Mouse (Mus musculus) heart, embryonic 16.5 days (tissue): ENCODE results near the gene Odf2. TPM values are rescaled to one million over a fixed set of nuclear protein-coding genes. Genes with fewer than 3 reads are reported as not detected.
"Not testable (repeated sequence)": the region's sequence is repeated elsewhere in the genome, so short reads cannot be mapped to it uniquely, and the experiment has no call there.

Source experiments
- ATAC-seq: fragments of 200-750 bp; cut with Nextera tagmentation; replicated peaks from 2 replicates; pipeline ENCODE4 v1.8.0; 2017; ENCODE audit warnings: moderate number of reproducible peaks; ENCODE audit not compliant: insufficient read depth, low FRiP score; ENCODE audit errors: extremely low read depth
- H3K27ac ChIP-seq: fragments of 300-500 bp; sonication (generic); 2 replicates; pipeline ENCODE4 v1.5.1; 2014; ENCODE audit warnings: mild to moderate bottlenecking, low read length, control low read depth, moderate library complexity
- H3K27me3 ChIP-seq: fragments of 300-500 bp; sonication (generic); 2 replicates; pipeline ENCODE4 v1.6.1; 2014; ENCODE audit warnings: low read length, mixed read lengths; ENCODE audit not compliant: control insufficient read depth, insufficient read depth
- H3K36me3 ChIP-seq: fragments of 300-500 bp; sonication (generic); 2 replicates; pipeline ENCODE4 v1.6.1; 2014; ENCODE audit not compliant: control insufficient read depth, insufficient read depth
- H3K4me1 ChIP-seq: fragments of 300-500 bp; sonication (generic); 2 replicates; pipeline ENCODE4 v1.6.1; 2014; ENCODE audit warnings: low read length, mixed read lengths; ENCODE audit not compliant: control insufficient read depth, insufficient read depth
- H3K4me2 ChIP-seq: fragments of 300-500 bp; sonication (generic); 2 replicates; pipeline ENCODE4 v1.6.1; 2014; ENCODE audit warnings: low read depth, mild to moderate bottlenecking, control low read depth, low read length
- H3K4me3 ChIP-seq: fragments of 300-500 bp; sonication (generic); 2 replicates; pipeline ENCODE4 v1.5.1; 2014; ENCODE audit warnings: mild to moderate bottlenecking, control low read depth, low read length
- H3K9ac ChIP-seq: fragments of 300-500 bp; sonication (generic); 2 replicates; pipeline ENCODE4 v1.6.1; 2014; ENCODE audit warnings: low read length, control low read depth
- H3K9me3 ChIP-seq: fragments of 300-500 bp; sonication (generic); replicated peaks from 2 replicates; pipeline ENCODE4 v1.6.1; 2016; ENCODE audit warnings: low read length; ENCODE audit not compliant: control insufficient read depth
- WGBS: fragments of 180-500 bp; shearing (Covaris S2); extraction: QIAGEN DNeasy Blood & Tissue Kit; methylation state at CpG from one replicate; pipeline ENCODE4 v1.1.7; 2014; 5-methylcytosine and 5-hydroxymethylcytosine counted together
- polyA plus RNA-seq: library from polyadenylated mRNA; unstranded; fragments of >200 nt; fragmentation: Nextera tagmentation; extraction: Ambion mirVana; gene quantifications from 2 replicates; pipeline ENCODE4 v1.2.1, GENCODE M21; 2015

The Odf2 gene
- polyA plus RNA-seq, 1 experiment from 2014 or later: 48.1 TPM

DNA sequence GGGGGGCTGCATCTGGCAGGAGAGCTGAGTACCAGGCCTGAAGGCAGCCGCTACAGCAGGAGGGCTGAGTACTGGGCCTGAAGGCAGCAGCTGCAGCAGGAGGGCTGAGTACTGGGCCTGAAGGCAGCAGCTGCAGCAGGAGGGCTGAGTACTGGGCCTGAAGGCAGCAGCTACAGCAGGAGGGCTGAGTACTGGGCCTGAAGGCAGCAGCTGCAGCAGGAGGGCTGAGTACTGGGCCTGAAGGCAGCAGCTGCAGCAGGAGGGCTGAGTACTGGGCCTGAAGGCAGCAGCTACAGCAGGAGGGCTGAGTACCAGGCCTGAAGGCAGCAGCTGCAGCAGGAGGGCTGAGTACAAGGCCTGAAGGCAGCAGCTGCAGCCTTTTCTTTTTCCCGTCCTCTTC lies 19.1 kb downstream of the Odf2 start:
- not testable (repeated sequence) for H3K4me3 ChIP-seq, H3K9me3 ChIP-seq, H3K4me2 ChIP-seq, ATAC-seq, H3K27me3 ChIP-seq, H3K27ac ChIP-seq, H3K4me1 ChIP-seq, H3K9ac ChIP-seq
- 82% methylated on average over 2 of the region's 2 CpGs for WGBS
- peaks cover 49% of the 10 kb centered on the region for H3K36me3 ChIP-seq

DNA sequence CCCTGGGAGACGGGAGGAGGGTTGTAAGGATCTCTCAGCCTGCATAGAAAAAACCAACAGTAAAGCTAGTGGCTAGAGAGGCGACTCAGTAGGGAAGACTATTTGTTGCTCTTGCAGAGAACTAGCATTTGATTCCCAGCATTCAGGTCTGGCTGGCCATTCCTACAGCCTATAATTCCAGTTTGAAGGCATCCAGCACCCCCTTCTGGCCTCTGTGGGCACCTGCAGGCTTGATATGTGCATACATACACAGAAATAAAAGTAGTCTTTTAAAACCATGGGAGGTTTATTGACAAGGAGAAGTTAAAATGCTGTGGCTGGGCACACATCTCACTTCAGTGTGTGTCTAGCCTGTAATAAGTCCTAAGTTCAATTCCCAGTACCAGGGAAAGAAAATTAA lies 21.0 kb downstream of the Odf2 start:
- peaks cover 43% of the 10 kb centered on the region for H3K36me3 ChIP-seq
- WGBS: 88% methylated on average over 2 of the region's 2 CpGs

DNA sequence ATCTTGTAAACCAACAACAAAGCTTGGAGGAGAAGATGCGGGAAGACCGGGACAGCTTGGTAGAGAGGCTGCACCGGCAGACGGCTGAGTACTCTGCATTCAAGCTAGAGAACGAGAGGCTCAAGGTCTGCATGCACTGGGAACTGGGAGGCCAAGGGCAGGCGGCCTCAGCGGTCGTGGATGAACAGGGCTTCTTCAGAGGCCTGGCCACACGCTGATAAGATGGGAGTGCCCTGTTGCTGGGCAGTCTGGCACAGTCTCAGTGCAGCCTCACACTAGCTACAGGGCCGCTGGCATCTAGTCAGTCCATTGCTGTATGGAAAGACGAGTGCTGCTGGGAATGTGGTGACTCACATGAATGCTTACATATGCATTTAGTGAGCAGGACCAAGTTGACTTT lies 28.6 kb downstream of the Odf2 start:
- 89% methylated on average over 11 of the region's 11 CpGs for WGBS
- Histone ChIP-seq H3K4me3 (no peak overlapping the region), H3K4me1 (no peaks in the 10 kb centered on the region), H3K27ac (no peak overlapping the region), H3K36me3 (peaks cover 47% of the 10 kb centered on the region), H3K27me3 (no peaks in the 10 kb centered on the region), H3K9ac (no peak overlapping the region), H3K9me3 (no peaks in the 10 kb centered on the region), H3K4me2 (no peak overlapping the region)
- no peak for ATAC-seq

More for the DNA sequence above, 21.0 kb downstream of the Odf2 start:
- H3K4me2 ChIP-seq: no peak overlapping the region
- no peaks in the 10 kb centered on the region for H3K4me1 ChIP-seq
- H3K9ac ChIP-seq: no peak overlapping the region
- no peak overlapping the region for H3K27ac ChIP-seq
- H3K27me3 ChIP-seq: no peaks in the 10 kb centered on the region
- ATAC-seq: no peak
- H3K9me3 ChIP-seq: no peaks in the 10 kb centered on the region
- H3K4me3 ChIP-seq: no peak overlapping the region

DNA sequence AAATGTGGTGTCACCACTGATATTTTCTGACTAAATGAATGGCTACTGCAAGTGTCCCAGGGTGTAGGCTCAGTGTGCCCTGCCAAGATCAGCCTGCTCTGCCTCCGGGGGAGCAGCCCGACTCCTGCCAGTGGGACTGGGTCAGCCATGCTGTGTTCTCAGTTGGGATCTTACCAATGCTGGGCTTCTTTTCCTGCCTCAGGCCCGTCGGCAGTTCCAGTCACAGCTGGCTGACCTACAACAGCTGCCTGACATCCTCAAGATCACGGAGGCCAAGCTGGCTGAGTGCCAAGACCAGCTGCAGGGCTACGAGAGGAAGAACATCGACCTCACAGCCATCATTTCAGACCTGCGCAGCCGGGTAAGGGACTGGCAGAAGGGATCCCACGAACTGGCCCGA lies 33.0 kb downstream of the Odf2 start:
- WGBS: 42% methylated on average over 11 of the region's 11 CpGs
- no peak overlapping the region for H3K27ac ChIP-seq
- H3K4me3 ChIP-seq: no peak overlapping the region
- H3K9me3 ChIP-seq: no peaks in the 10 kb centered on the region
- no peaks in the 10 kb centered on the region for H3K27me3 ChIP-seq
- no peak overlapping the region for H3K9ac ChIP-seq
- ATAC-seq: no peak
- H3K4me2 ChIP-seq: no peak overlapping the region
- H3K36me3 ChIP-seq: peaks cover 45% of the 10 kb centered on the region
- no peaks in the 10 kb centered on the region for H3K4me1 ChIP-seq

DNA sequence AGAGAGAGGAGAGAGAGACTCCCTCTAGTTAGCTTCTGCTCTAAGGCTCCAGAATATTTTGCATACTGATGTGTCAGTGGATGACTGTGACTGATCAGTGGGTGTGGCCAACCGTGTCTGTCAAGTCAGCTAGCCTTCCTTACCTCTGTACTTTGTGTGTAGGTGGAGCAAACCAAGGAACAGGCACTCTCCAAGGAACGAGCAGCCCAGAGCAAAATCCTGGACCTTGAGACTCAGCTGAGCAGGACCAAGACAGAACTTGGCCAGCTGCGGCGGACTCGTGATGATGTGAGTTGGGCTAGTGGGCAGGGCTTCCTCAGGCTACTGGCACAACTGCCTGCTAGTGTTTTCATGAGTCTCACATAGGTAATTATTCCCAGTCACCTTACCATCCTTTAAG lies 37.5 kb downstream of the Odf2 start:
- no peak overlapping the region for H3K4me3 ChIP-seq
- no peaks in the 10 kb centered on the region for H3K27me3 ChIP-seq
- H3K9me3 ChIP-seq: no peaks in the 10 kb centered on the region
- H3K9ac ChIP-seq: no peak overlapping the region
- 87% methylated on average over 5 of the region's 5 CpGs for WGBS
- no peak for ATAC-seq
- H3K27ac ChIP-seq: no peak overlapping the region
- no peak overlapping the region for H3K4me2 ChIP-seq
- peaks cover 51% of the 10 kb centered on the region for H3K36me3 ChIP-seq
- H3K4me1 ChIP-seq: no peaks in the 10 kb centered on the region

DNA sequence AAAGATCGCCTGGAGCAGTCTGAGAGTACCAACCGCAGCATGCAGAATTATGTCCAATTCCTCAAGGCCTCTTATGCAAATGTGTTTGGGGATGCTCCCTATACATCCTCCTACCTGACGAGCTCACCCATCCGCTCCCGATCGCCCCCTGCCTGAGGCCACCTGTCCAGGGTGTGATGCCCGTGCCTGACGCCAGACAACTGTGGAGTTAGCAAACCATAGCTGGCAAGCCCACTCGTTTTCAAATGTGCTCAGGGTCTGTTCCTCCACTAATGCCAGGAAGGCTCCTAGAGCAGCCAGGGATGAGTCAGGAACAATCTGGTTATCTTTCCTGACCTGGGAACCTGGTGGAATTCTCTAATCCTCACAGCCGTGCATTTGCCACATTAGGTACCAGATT lies 41.5 kb downstream of the Odf2 start:
- Histone ChIP-seq H3K27ac (no peak overlapping the region), H3K4me1 (no peaks in the 10 kb centered on the region), H3K4me3 (no peak overlapping the region), H3K4me2 (no peak overlapping the region), H3K36me3 (peaks cover 37% of the 10 kb centered on the region), H3K27me3 (no peaks in the 10 kb centered on the region), H3K9ac (no peak overlapping the region), H3K9me3 (no peaks in the 10 kb centered on the region)
- WGBS: 83% methylated on average over 10 of the region's 10 CpGs
- no peak for ATAC-seq

DNA sequence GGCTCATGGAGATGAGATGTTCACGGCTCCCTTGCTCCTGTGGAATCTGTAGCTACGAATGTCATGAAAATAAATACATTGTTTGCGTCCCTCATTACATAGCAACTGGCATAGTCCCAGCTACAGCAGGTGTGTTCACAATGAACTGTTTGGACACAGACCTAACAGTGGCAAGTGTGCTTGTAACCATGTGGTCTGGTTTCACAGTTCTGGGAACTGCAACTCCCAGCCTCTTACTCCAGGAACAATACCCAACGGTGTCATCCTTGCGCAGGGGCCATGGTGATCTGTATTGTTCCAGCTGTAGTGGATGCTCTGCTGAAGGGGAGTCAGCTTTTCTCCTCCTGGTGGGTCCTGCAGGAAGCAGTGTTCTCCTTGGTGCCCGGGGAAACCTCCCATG lies 42.2 kb downstream of the Odf2 start:
- Histone ChIP-seq H3K27ac (no peak overlapping the region), H3K9me3 (no peaks in the 10 kb centered on the region), H3K4me2 (no peak overlapping the region), H3K36me3 (peaks cover 31% of the 10 kb centered on the region), H3K9ac (no peak overlapping the region), H3K4me1 (peaks cover 6% of the 10 kb centered on the region), H3K27me3 (no peaks in the 10 kb centered on the region), H3K4me3 (no peak overlapping the region)
- ATAC-seq: no peak
- WGBS: 89% methylated on average over 6 of the region's 6 CpGs

DNA sequence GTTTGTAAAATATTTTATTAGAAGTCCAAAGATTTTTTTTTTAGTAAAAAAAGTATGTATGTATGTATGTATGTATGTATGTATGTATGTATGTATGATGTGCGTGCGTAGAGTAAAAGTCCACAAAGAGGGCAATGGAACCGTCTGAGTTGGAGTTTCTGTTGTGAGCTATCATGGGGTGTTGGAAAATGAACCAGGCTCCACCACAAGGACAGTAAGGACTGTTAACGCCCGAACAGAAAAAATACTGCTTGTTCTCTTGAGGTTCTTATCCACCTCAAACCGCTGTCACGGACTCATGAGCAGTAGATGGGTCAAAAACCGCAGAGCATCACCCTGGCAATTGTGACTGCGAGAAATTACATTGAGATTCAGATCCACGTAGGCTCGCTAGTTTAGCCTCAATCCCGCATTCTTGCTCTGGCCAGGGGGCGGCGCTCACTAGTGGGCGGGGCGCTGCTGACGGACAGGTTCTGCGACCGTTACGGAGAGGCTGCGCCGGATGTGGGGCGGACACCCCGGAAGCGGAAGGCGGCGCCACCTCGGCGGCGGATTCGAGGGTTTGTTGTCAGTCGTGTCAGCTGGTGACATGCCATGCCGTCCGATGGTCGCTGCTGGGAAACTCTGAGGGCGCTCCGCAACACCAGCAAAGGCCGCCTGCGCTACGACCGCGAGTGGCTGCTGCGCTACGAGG lies 46.0 kb downstream of the Odf2 start, which contains the start of gene Gle1:
Gene Gle1 (plus strand): TSS at position 521 of the 694 bp plus-strand sequence.
- H3K9ac ChIP-seq: peak within 1 kb of the TSS; percentile 83
- peak within 1 kb of the TSS; percentile 79 for H3K4me2 ChIP-seq
- peaks cover 7% of the 10 kb centered on the region for H3K4me1 ChIP-seq
- no peaks in the 10 kb centered on the region for H3K9me3 ChIP-seq
- H3K36me3 ChIP-seq: peaks cover 22% of the 10 kb centered on the region
- no peaks in the 10 kb centered on the region for H3K27me3 ChIP-seq
- WGBS: 2% methylated on average over 44 of the region's 44 CpGs
- peak within 1 kb of the TSS; percentile 99 for H3K4me3 ChIP-seq
- ATAC-seq: peak; percentile 98
- H3K27ac ChIP-seq: peak within 1 kb of the TSS; percentile 65

DNA sequence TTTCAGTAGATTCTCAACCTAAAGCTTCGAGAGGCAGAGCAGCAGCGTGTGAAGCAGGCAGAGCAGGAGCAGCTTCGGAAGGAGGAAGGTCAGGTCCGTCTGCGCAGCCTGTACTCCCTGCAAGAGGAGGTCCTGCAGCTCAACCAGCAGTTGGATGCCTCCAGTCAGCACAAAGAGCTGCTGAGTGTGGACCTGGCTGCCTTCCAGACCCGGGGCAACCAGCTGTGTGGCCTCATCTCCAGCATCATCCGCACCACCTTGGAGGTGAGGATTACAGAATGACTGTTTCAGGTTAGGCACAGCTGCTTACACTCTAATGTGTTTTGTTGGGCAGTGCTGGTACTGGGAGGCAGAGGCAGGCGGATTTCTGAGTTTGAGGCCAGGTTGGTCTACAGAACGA lies 51.1 kb downstream of the Odf2 start:
- Histone ChIP-seq H3K36me3 (peaks cover 39% of the 10 kb centered on the region), H3K9ac (no peak overlapping the region), H3K27ac (no peak overlapping the region), H3K27me3 (no peaks in the 10 kb centered on the region), H3K4me3 (no peak overlapping the region), H3K4me2 (no peak overlapping the region), H3K9me3 (no peaks in the 10 kb centered on the region), H3K4me1 (peaks cover 7% of the 10 kb centered on the region)
- no peak for ATAC-seq
- WGBS: 88% methylated on average over 9 of the region's 9 CpGs
